Mouse (Mus musculus) intestine, embryonic 16.5 days (tissue): Measurements from ENCODE around the gene Pde10a. TPM values are rescaled to one million over a fixed set of nuclear protein-coding genes. Genes with fewer than 3 reads are reported as not detected.

Source experiments
- ATAC-seq: fragments of 200-750 bp; cut with Nextera tagmentation; 2 replicates; pipeline ENCODE4 v1.8.0; 2017; ENCODE audit warnings: moderate TSS enrichment, moderate library complexity
- H3K27ac ChIP-seq: fragments of 300-500 bp; sonication (generic); 2 replicates; pipeline ENCODE4 v1.5.1; 2014; ENCODE audit warnings: mild to moderate bottlenecking, low read length
- H3K27me3 ChIP-seq: fragments of 300-500 bp; sonication (generic); replicated peaks from 2 replicates; pipeline ENCODE4 v1.6.1; 2014; ENCODE audit warnings: low read length, control low read depth, mixed read lengths; ENCODE audit not compliant: control insufficient read depth, insufficient read depth
- H3K36me3 ChIP-seq: fragments of 300-500 bp; sonication (generic); 2 replicates; pipeline ENCODE4 v1.6.1; 2014; ENCODE audit warnings: low read length, control low read depth; ENCODE audit not compliant: control insufficient read depth, insufficient read depth
- H3K4me1 ChIP-seq: fragments of 300-500 bp; sonication (generic); 2 replicates; pipeline ENCODE4 v1.6.1; 2014; ENCODE audit warnings: low read length, control low read depth, mixed read lengths; ENCODE audit not compliant: control insufficient read depth, insufficient read depth
- H3K4me2 ChIP-seq: fragments of 300-500 bp; sonication (generic); 2 replicates; pipeline ENCODE4 v1.6.1; 2014; ENCODE audit warnings: low read depth, low read length, control low read depth
- H3K4me3 ChIP-seq: fragments of 300-500 bp; sonication (generic); 2 replicates; pipeline ENCODE4 v1.5.1; 2014; ENCODE audit warnings: mild to moderate bottlenecking, low read length
- H3K9ac ChIP-seq: fragments of 300-500 bp; sonication (generic); 2 replicates; pipeline ENCODE4 v1.6.1; 2014; ENCODE audit warnings: low read depth, low read length
- H3K9me3 ChIP-seq: fragments of 300-500 bp; sonication (generic); 2 replicates; pipeline ENCODE4 v1.6.1; 2016; ENCODE audit warnings: low read length, control low read depth; ENCODE audit not compliant: control insufficient read depth
- WGBS: fragments of 180-500 bp; shearing (Covaris S2); extraction: QIAGEN DNeasy Blood & Tissue Kit; methylation state at CpG from one replicate; pipeline ENCODE4 v1.1.7; 2014; 5-methylcytosine and 5-hydroxymethylcytosine counted together
- polyA plus RNA-seq: library from polyadenylated mRNA; unstranded; fragments of >200 nt; fragmentation: Nextera tagmentation; extraction: Ambion mirVana; gene quantifications from 2 replicates; pipeline ENCODE4 v1.2.1, GENCODE M21; 2015

Pde10a gene
- polyA plus RNA-seq, 1 experiment from 2014 or later: 1.0 TPM

DNA sequence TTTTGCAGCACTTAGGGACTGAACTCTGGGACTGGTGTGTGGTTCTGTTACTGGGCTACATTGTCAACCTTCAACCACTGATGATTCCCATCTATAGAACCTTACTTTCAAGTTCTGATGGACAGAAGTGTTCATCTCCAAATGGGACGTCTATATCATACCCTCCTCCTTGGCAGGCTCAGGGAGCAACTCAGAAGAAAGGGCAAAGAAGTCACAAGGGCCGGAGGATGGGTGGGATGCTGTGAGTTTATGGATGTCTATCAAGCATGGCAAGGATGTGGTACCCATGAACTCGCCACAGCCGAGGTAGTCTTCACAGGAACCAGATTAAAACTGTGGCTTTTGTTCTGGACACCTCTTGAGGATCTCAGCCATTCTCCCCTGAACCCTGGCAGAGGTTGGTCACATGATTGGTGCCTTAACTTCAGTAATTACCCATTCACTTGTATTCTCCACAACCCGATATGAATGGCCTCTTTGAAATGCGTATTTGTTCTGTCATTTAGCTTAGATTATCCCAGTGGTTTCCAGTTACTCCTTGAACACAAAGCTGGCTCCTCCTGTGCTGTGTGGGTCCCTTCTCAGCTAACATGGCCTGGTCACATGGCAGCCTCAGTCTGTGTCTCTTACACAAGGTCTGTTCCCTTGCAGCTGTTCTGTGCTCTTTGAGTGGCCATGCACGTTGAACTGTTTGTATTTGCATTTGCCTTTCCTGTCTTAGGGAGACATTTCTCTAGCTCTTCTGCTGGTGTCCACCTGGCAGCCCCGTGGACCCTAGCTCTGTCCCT, 510.6 kb downstream of the Pde10a start:
- 65% methylated on average over 8 of the region's 8 CpGs for WGBS
- ATAC-seq: no peak
- no peaks in the 10 kb centered on the region for H3K36me3 ChIP-seq
- H3K27ac ChIP-seq: no peak overlapping the region
- no peak overlapping the region for H3K4me2 ChIP-seq
- H3K9ac ChIP-seq: no peak overlapping the region
- no peaks in the 10 kb centered on the region for H3K9me3 ChIP-seq
- no peaks in the 10 kb centered on the region; the same call in 1 of the 2 replicates for H3K27me3 ChIP-seq
- H3K4me1 ChIP-seq: no peaks in the 10 kb centered on the region
- H3K4me3 ChIP-seq: no peak overlapping the region

Other genes starting within 250 kb of the Pde10a start
- gene Mpc1, start 242.5 kb upstream of the Pde10a start, polyA plus RNA-seq: 223 and 235 TPM in 2 replicates
- gene Sft2d1, start 214.3 kb upstream of the Pde10a start, polyA plus RNA-seq: 91.7 and 92.5 TPM in 2 replicates
- gene Prr18, start 187.9 kb upstream of the Pde10a start, polyA plus RNA-seq: 0.17 and 0.20 TPM in 2 replicates
- 0.22 and 0.24 TPM in 2 replicates for gene T2, start 169.4 kb upstream of the Pde10a start, polyA plus RNA-seq
- 0.17 and 0.23 TPM in 2 replicates for gene T, start 90.9 kb upstream of the Pde10a start, polyA plus RNA-seq
- not detected in 2 replicates for gene Gm17087, start 41.6 kb downstream of the Pde10a start, polyA plus RNA-seq